ENCODE assay signal across 8 mouse cellular contexts in genomic region chr11:98205463-98205862, GRCm38 (mm10). TPM values are rescaled to one million over a fixed set of nuclear protein-coding genes. Genes with fewer than 3 reads are reported as not detected.
DNase-seq lines count a peak whose midpoint lies in the region; ATAC-seq and TF ChIP-seq lines count a peak whose summit lies in the region.

No protein-coding gene starts in this region.

- H3K36me3 ChIP-seq in intestine, embryonic 14.5 days (ENCODE audit: control insufficient read depth, insufficient read depth, low read length), result peaks cover 34% of the 10 kb centered on the region
- no peaks in the 10 kb centered on the region for H3K36me3 ChIP-seq in intestine, embryonic 16.5 days (ENCODE audit: control insufficient read depth, insufficient read depth, low read length)
- H3K36me3 ChIP-seq in embryonic facial prominence, embryonic 12.5 days, result peaks cover 26% of the 10 kb centered on the region
- H3K36me3 ChIP-seq in hindbrain, postnatal 0 days (ENCODE audit: insufficient read depth, low read length), result peaks cover 3% of the 10 kb centered on the region; the same call in 1 of the 2 replicates
- H3K36me3 ChIP-seq in midbrain, embryonic 15.5 days (replicated peaks), result peaks cover 13% of the 10 kb centered on the region

- ATAC-seq in intestine, embryonic 14.5 days (replicated peaks; ENCODE audit: low FRiP score, low TSS enrichment, low read depth), result no peak
- no peak for ATAC-seq in intestine, embryonic 16.5 days
- ATAC-seq in embryonic facial prominence, embryonic 12.5 days (ENCODE audit: insufficient number of reproducible peaks, insufficient read depth, low FRiP score, low TSS enrichment), result no peak
- ATAC-seq in hindbrain, postnatal 0 days, result no peak
- ATAC-seq in midbrain, embryonic 15.5 days (replicated peaks), result no peak

- H3K27ac ChIP-seq in intestine, embryonic 14.5 days (ENCODE audit: low read depth), result no peak overlapping the region
- no peak overlapping the region for H3K27ac ChIP-seq in intestine, embryonic 16.5 days (ENCODE audit: low read length)
- no peak overlapping the region for H3K27ac ChIP-seq in embryonic facial prominence, embryonic 12.5 days
- H3K27ac ChIP-seq in hindbrain, postnatal 0 days, result no peak overlapping the region
- H3K27ac ChIP-seq in midbrain, embryonic 15.5 days, result no peak overlapping the region

- H3K4me1 ChIP-seq in intestine, embryonic 14.5 days (replicated peaks; ENCODE audit: control insufficient read depth, insufficient read depth, low read length), result peaks cover 17% of the 10 kb centered on the region
- peaks cover 11% of the 10 kb centered on the region; the same call in 1 of the 2 replicates for H3K4me1 ChIP-seq in intestine, embryonic 16.5 days (ENCODE audit: control insufficient read depth, insufficient read depth, low read length)
- peaks cover 8% of the 10 kb centered on the region; the same call in 1 of the 2 replicates for H3K4me1 ChIP-seq in embryonic facial prominence, embryonic 12.5 days
- H3K4me1 ChIP-seq in hindbrain, postnatal 0 days (ENCODE audit: insufficient read depth, low read length), result peaks cover 7% of the 10 kb centered on the region; the same call in 1 of the 2 replicates
- peaks cover 39% of the 10 kb centered on the region for H3K4me1 ChIP-seq in midbrain, embryonic 15.5 days

- H3K27me3 ChIP-seq in intestine, embryonic 14.5 days (replicated peaks; ENCODE audit: control insufficient read depth, insufficient read depth, low read length), result no peaks in the 10 kb centered on the region
- no peaks in the 10 kb centered on the region for H3K27me3 ChIP-seq in intestine, embryonic 16.5 days (replicated peaks; ENCODE audit: control insufficient read depth, insufficient read depth, low read length)
- H3K27me3 ChIP-seq in embryonic facial prominence, embryonic 12.5 days, result no peaks in the 10 kb centered on the region
- no peaks in the 10 kb centered on the region for H3K27me3 ChIP-seq in hindbrain, postnatal 0 days (ENCODE audit: insufficient read depth, low read length)
- no peaks in the 10 kb centered on the region for H3K27me3 ChIP-seq in midbrain, embryonic 15.5 days (replicated peaks)

- 0 out of 2 replicates have a peak overlapping the region, but pooled peaks have one; percentile 25 for H3K9ac ChIP-seq in intestine, embryonic 14.5 days (ENCODE audit: low read length)
- H3K9ac ChIP-seq in intestine, embryonic 16.5 days (ENCODE audit: low read depth, low read length), result no peak overlapping the region
- H3K9ac ChIP-seq in embryonic facial prominence, embryonic 12.5 days, result no peak overlapping the region
- H3K9ac ChIP-seq in hindbrain, postnatal 0 days (replicated peaks; ENCODE audit: low read length), result no peak overlapping the region
- no peak overlapping the region for H3K9ac ChIP-seq in midbrain, embryonic 15.5 days

- H3K4me2 ChIP-seq in intestine, embryonic 14.5 days (ENCODE audit: low read length), result peak overlapping the region; percentile 76
- H3K4me2 ChIP-seq in intestine, embryonic 16.5 days (ENCODE audit: low read depth, low read length), result no peak overlapping the region; the same call in 1 of the 2 replicates
- H3K4me2 ChIP-seq in embryonic facial prominence, embryonic 12.5 days (replicated peaks), result peak overlapping the region; percentile 48
- peak overlapping the region; percentile 98 for H3K4me2 ChIP-seq in hindbrain, postnatal 0 days (ENCODE audit: low read depth, low read length)
- H3K4me2 ChIP-seq in midbrain, embryonic 15.5 days, result peak overlapping the region; percentile 42

- H3K9me3 ChIP-seq in intestine, embryonic 14.5 days (ENCODE audit: control insufficient read depth, low read length), result no peaks in the 10 kb centered on the region
- no peaks in the 10 kb centered on the region for H3K9me3 ChIP-seq in intestine, embryonic 16.5 days (ENCODE audit: control insufficient read depth, low read length)
- no peaks in the 10 kb centered on the region for H3K9me3 ChIP-seq in embryonic facial prominence, embryonic 12.5 days
- no peaks in the 10 kb centered on the region for H3K9me3 ChIP-seq in hindbrain, postnatal 0 days (ENCODE audit: low read length)
- H3K9me3 ChIP-seq in midbrain, embryonic 15.5 days, result no peaks in the 10 kb centered on the region

- H3K4me3 ChIP-seq in intestine, embryonic 14.5 days (ENCODE audit: low read depth, low read length), result peak overlapping the region; percentile 97
- no peak overlapping the region for H3K4me3 ChIP-seq in intestine, embryonic 16.5 days (ENCODE audit: low read length)
- H3K4me3 ChIP-seq in embryonic facial prominence, embryonic 12.5 days, result no peak overlapping the region
- no peak overlapping the region for H3K4me3 ChIP-seq in hindbrain, postnatal 0 days (ENCODE audit: low read length)
- H3K4me3 ChIP-seq in midbrain, embryonic 15.5 days, result peak overlapping the region; percentile 15; the same call in 1 of the 2 replicates

- DNase-seq in intestine, embryonic 14.5 days (ENCODE audit: low spot score), result no peak
- DNase-seq in hindbrain, postnatal 0 days (ENCODE audit: low spot score), result no peak
- no peak for DNase-seq in testis, postnatal 10 days (ENCODE audit: low spot score)
- DNase-seq in adipocyte (ENCODE audit: low spot score), result no peak
- DNase-seq in right cerebral cortex, postnatal 4 days, result no peak

- no peak for TF ChIP-seq CTCF in hindbrain, postnatal 0 days (IDR thresholded peaks at IDR 0.05; ENCODE audit: low read depth)

RNA-seq across cellular contexts. Expression of gene Cdk12, which starts 2.6 kb away (rescaled TPM):
- polyA plus RNA-seq in intestine, embryonic 14.5 days (2014; fragmentation: Nextera tagmentation; extraction: Ambion mirVana), result 13.9 and 14.3 TPM in 2 replicates
- 6.2 and 6.5 TPM in 2 replicates for polyA plus RNA-seq in intestine, embryonic 16.5 days (2015; fragmentation: Nextera tagmentation; extraction: Ambion mirVana)
- polyA plus RNA-seq in embryonic facial prominence, embryonic 12.5 days (2016; fragmentation: Nextera tagmentation; extraction: Ambion mirVana), result 15.9 and 16.7 TPM in 2 replicates
- total RNA-seq in hindbrain, postnatal 0 days (2014; rRNA removed), result 27.4 and 28.5 TPM in 2 replicates
- polyA plus RNA-seq in hindbrain, postnatal 0 days (2015; fragmentation: Nextera tagmentation; extraction: Ambion mirVana), result 5.8 and 6.6 TPM in 2 replicates
- 9.5 and 9.7 TPM in 2 replicates for polyA plus RNA-seq in midbrain, embryonic 15.5 days (2015; fragmentation: Nextera tagmentation; extraction: Ambion mirVana)

RNA-seq across cellular contexts. Expression of gene Med1, which starts 12.4 kb away (rescaled TPM):
- polyA plus RNA-seq in intestine, embryonic 14.5 days (2014; fragmentation: Nextera tagmentation; extraction: Ambion mirVana), result 57.1 and 63.2 TPM in 2 replicates
- polyA plus RNA-seq in intestine, embryonic 16.5 days (2015; fragmentation: Nextera tagmentation; extraction: Ambion mirVana), result 50.3 and 52.4 TPM in 2 replicates
- polyA plus RNA-seq in embryonic facial prominence, embryonic 12.5 days (2016; fragmentation: Nextera tagmentation; extraction: Ambion mirVana), result 71.6 and 80.7 TPM in 2 replicates
- total RNA-seq in hindbrain, postnatal 0 days (2014; rRNA removed), result 32.7 and 39.5 TPM in 2 replicates
- 48.9 and 49.0 TPM in 2 replicates for polyA plus RNA-seq in hindbrain, postnatal 0 days (2015; fragmentation: Nextera tagmentation; extraction: Ambion mirVana)
- 57.4 and 57.8 TPM in 2 replicates for polyA plus RNA-seq in midbrain, embryonic 15.5 days (2015; fragmentation: Nextera tagmentation; extraction: Ambion mirVana)

RNA-seq across cellular contexts. Expression of gene Fbxl20, which starts 55.3 kb away (rescaled TPM):
- 13.0 and 15.5 TPM in 2 replicates for polyA plus RNA-seq in intestine, embryonic 14.5 days (2014; fragmentation: Nextera tagmentation; extraction: Ambion mirVana)
- 12.8 TPM in 2 replicates for polyA plus RNA-seq in intestine, embryonic 16.5 days (2015; fragmentation: Nextera tagmentation; extraction: Ambion mirVana)
- polyA plus RNA-seq in embryonic facial prominence, embryonic 12.5 days (2016; fragmentation: Nextera tagmentation; extraction: Ambion mirVana), result 25.9 and 30.6 TPM in 2 replicates
- 15.7 and 20.9 TPM in 2 replicates for total RNA-seq in hindbrain, postnatal 0 days (2014; rRNA removed)
- polyA plus RNA-seq in hindbrain, postnatal 0 days (2015; fragmentation: Nextera tagmentation; extraction: Ambion mirVana), result 11.9 and 13.0 TPM in 2 replicates
- 32.8 and 33.2 TPM in 2 replicates for polyA plus RNA-seq in midbrain, embryonic 15.5 days (2015; fragmentation: Nextera tagmentation; extraction: Ambion mirVana)

Comparison
In these comparisons a context has a peak if more than half of its experiments do, and no peak if none do; other contexts are left out.
1. H3K4me3 ChIP-seq: peak in intestine, embryonic 14.5 days (single experiment) and midbrain, embryonic 15.5 days (single experiment); none in intestine, embryonic 16.5 days (single experiment), embryonic facial prominence, embryonic 12.5 days (single experiment) and hindbrain, postnatal 0 days (single experiment).